Comparison of ENCODE assay signal across 11 mouse cellular contexts in the genomic region with DNA sequence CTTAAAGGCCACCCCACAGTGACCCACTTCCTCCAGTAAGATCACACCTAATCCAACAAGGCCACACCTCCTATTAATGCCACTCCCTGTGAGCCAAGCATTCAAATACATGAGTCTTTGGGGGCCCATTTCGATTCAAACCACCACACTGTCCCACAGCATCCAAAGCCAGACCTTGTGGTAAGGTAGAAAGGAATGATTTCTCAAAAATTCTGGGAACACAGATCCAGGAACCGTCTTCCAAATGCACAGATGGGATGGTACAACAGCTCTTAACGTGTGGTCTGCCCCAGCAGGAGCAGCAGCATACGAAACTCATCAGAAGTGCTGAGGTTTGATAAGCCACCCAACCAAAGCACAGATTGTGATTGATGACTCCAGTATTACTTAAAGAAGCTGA. TPM values are rescaled to one million over a fixed set of nuclear protein-coding genes. Genes with fewer than 3 reads are reported as not detected.
"Had no signal": no experiment of that assay in that cellular context is flagged by ENCODE, and none has a peak within 500 bp of the region (broad histone marks: within the 10 kb centered on the region; RNA-seq: fewer than 3 reads in every experiment).

No protein-coding gene starts in this region.

- DNase-seq: liver; liver, embryonic 13.5 days; liver, postnatal 0 days; lung, postnatal 14 days; retina, postnatal 1 day; right cerebral cortex, postnatal 4 days; spleen, adult 18-20 months; thymus, adult 2 months; thymus, postnatal 36 days had no signal

- ATAC-seq: liver, postnatal 0 days; midbrain, embryonic 15.5 days had no signal

RNA-seq across cellular contexts. Expression of a gene that starts 18.0 kb away (rescaled TPM):
- polyA plus RNA-seq: liver, postnatal 0 days; macrophage had no signal
